Mouse (Mus musculus): Measurements from ENCODE around the gene Slco2a1.

GRCm38 (mm10) chr9:103031211-103031610, 42.7 kb downstream of the Slco2a1 start:
- no peak for TF ChIP-seq CTCF (conservative IDR thresholded peaks at IDR 0.05 in 1 of 2, IDR thresholded peaks at IDR 0.05 in 1 of 2; ENCODE audit: low read depth in 2 of 2, low read length in 2 of 2)
- no peak for TF ChIP-seq RCOR1 (conservative IDR thresholded peaks at IDR 0.05; ENCODE audit: low read depth, low read length)
- TF ChIP-seq EP300 (IDR thresholded peaks at IDR 0.05; ENCODE audit: low read length) = no peak
- TF ChIP-seq HCFC1 (IDR thresholded peaks at IDR 0.05; ENCODE audit: low read depth, low read length) = no peak

Measured in CH12.LX (cell line).